Mouse (Mus musculus): Measurements from ENCODE around the gene Zfp58.

- no peak for TF ChIP-seq CTCF (IDR thresholded peaks at IDR 0.05; ENCODE audit: low read depth)
- TF ChIP-seq EP300 (IDR thresholded peaks at IDR 0.05; ENCODE audit: low read depth), result no peak
Observed at GRCm38 (mm10) chr13:67545941-67546340, 45.6 kb upstream of the Zfp58 start.
